Mouse (Mus musculus): ENCODE data around the gene Pcgf1. TPM values are rescaled to one million over a fixed set of nuclear protein-coding genes. Genes with fewer than 3 reads are reported as not detected.

Gene Pcgf1
- total RNA-seq, 2 experiments from 2014 or later, result 8.6 to 10.1 TPM

- DNase-seq, result no peak
- intact Hi-C loops (cut with DNase I), result no loop called here
Observed at GRCm38 (mm10) chr6:83057790-83058189, 19.9 kb upstream of the Pcgf1 start, which contains the start of gene Dqx1. Gene Dqx1, plus strand, starts transcription at chr6:83057844.

- no peak for DNase-seq
- intact Hi-C loops (cut with DNase I), result no loop called here
Observed at GRCm38 (mm10) chr6:83058725-83059124, 18.9 kb upstream of the Pcgf1 start.

GRCm38 (mm10) chr6:83065995-83066394 lies 11.7 kb upstream of the Pcgf1 start:
- intact Hi-C loops (cut with DNase I), result no loop called here
- no peak for DNase-seq

- no peak for DNase-seq
- intact Hi-C loops (cut with DNase I), result no loop called here
Observed at GRCm38 (mm10) chr6:83066441-83066840, 11.2 kb upstream of the Pcgf1 start.

GRCm38 (mm10) chr6:83068221-83068620 lies 9.4 kb upstream of the Pcgf1 start:
- intact Hi-C loops (cut with DNase I), result no loop called here
- DNase-seq, result no peak

- intact Hi-C loops (cut with DNase I), result no loop called here
- no peak for DNase-seq
Observed at GRCm38 (mm10) chr6:83068706-83069487, 8.8 kb upstream of the Pcgf1 start.

- intact Hi-C loops (cut with DNase I), result no loop called here
- peak in 1 of 2 experiments; percentile 28 for DNase-seq
Observed at GRCm38 (mm10) chr6:83069488-83070246, 8.0 kb upstream of the Pcgf1 start.

GRCm38 (mm10) chr6:83070247-83070310 lies 7.6 kb upstream of the Pcgf1 start, which contains the start of gene Tlx2:
Gene Tlx2, minus strand, starts transcription at chr6:83070293.
- no peak for DNase-seq
- intact Hi-C loops (cut with DNase I), result no loop called here

- intact Hi-C loops (cut with DNase I), result no loop called here
- peak; percentile 30 to 71 for DNase-seq
Observed at GRCm38 (mm10) chr6:83070311-83071219, 7.1 kb upstream of the Pcgf1 start.

- no peak for DNase-seq
- intact Hi-C loops (cut with DNase I), result no loop called here
Observed at GRCm38 (mm10) chr6:83071220-83071619, 6.4 kb upstream of the Pcgf1 start.

GRCm38 (mm10) chr6:83074979-83075378 lies 2.7 kb upstream of the Pcgf1 start:
- intact Hi-C loops (cut with DNase I), result no loop called here
- DNase-seq, result no peak

- peak; percentile 100 for DNase-seq
- intact Hi-C loops (cut with DNase I), result loop anchor here (1.0 kb wide), 3 partner anchors 23 to 82 kb away; partner anchors contain the start of genes Aup1, Ccdc142 and Gm42688
Observed at GRCm38 (mm10) chr6:83078324-83078858, 722 bp downstream of the Pcgf1 start.

GRCm38 (mm10) chr6:83080210-83080609 lies 2.5 kb downstream of the Pcgf1 start:
- intact Hi-C loops (cut with DNase I), result no loop called here
- DNase-seq, result no peak

- intact Hi-C loops (cut with DNase I), result no loop called here
- no peak for DNase-seq
Observed at GRCm38 (mm10) chr6:83083497-83083896, 5.8 kb downstream of the Pcgf1 start.

GRCm38 (mm10) chr6:83084477-83084876 lies 6.8 kb downstream of the Pcgf1 start:
- DNase-seq, result no peak
- intact Hi-C loops (cut with DNase I), result no loop called here

GRCm38 (mm10) chr6:83086121-83087035 lies 8.7 kb downstream of the Pcgf1 start, which contains the start of gene Lbx2:
Gene Lbx2, plus strand, starts transcription at chr6:83086367.
- intact Hi-C loops (cut with DNase I), result no loop called here
- peak in 1 of 2 experiments; percentile 18 for DNase-seq

- DNase-seq, result peak; percentile 45 to 47
- intact Hi-C loops (cut with DNase I), result no loop called here
Observed at GRCm38 (mm10) chr6:83087205-83087925, 9.7 kb downstream of the Pcgf1 start.

- intact Hi-C loops (cut with DNase I), result no loop called here
- peak in 1 of 2 experiments; percentile 47 for DNase-seq
Observed at GRCm38 (mm10) chr6:83087926-83088260, 10.2 kb downstream of the Pcgf1 start.

GRCm38 (mm10) chr6:83092416-83093127 lies 14.9 kb downstream of the Pcgf1 start:
- intact Hi-C loops (cut with DNase I), result no loop called here
- no peak for DNase-seq

Data from heart, postnatal 36 days (tissue).